Comparison of ENCODE assay signal across 21 mouse cellular contexts in genomic region chr4:72901566-72901965, GRCm38 (mm10). TPM values are rescaled to one million over a fixed set of nuclear protein-coding genes. Genes with fewer than 3 reads are reported as not detected.
"Had no signal": no experiment of that assay in that cellular context is flagged by ENCODE, and none has a peak within 500 bp of the region (broad histone marks: within the 10 kb centered on the region; RNA-seq: fewer than 3 reads in every experiment).

No protein-coding gene starts in this region.

- H3K4me2 ChIP-seq: kidney, embryonic 15.5 days; limb, embryonic 15.5 days; liver, embryonic 13.5 days; lung, embryonic 15.5 days; midbrain, embryonic 11.5 days had no signal

- H3K4me3 ChIP-seq: kidney, embryonic 15.5 days; limb, embryonic 15.5 days; liver, embryonic 13.5 days; lung, embryonic 15.5 days; megakaryocyte, embryonic 14.5 days had no signal

- ATAC-seq: liver, postnatal 0 days; midbrain, embryonic 16.5 days had no signal

- H3K9me3 ChIP-seq: kidney, embryonic 15.5 days; limb, embryonic 15.5 days; liver, embryonic 13.5 days; lung, embryonic 15.5 days had no signal

- H3K27ac ChIP-seq: kidney, embryonic 15.5 days; limb, embryonic 15.5 days; liver, embryonic 13.5 days; lung, embryonic 15.5 days; macrophage had no signal

- H3K4me1 ChIP-seq: kidney, embryonic 15.5 days; limb, embryonic 15.5 days; liver, embryonic 13.5 days; lung, embryonic 15.5 days; megakaryocyte, embryonic 14.5 days had no signal

- H3K27me3 ChIP-seq: kidney, embryonic 15.5 days; limb, embryonic 15.5 days; liver, embryonic 13.5 days; lung, embryonic 15.5 days; megakaryocyte, embryonic 14.5 days had no signal

- H3K36me3 ChIP-seq: kidney, embryonic 15.5 days; limb, embryonic 15.5 days; liver, embryonic 13.5 days; lung, embryonic 15.5 days had no signal

- H3K9ac ChIP-seq: kidney, embryonic 15.5 days; limb, embryonic 15.5 days; liver, embryonic 13.5 days; liver, postnatal 0 days; lung, embryonic 15.5 days had no signal

- DNase-seq: kidney, postnatal 14 days; liver, embryonic 13.5 days; liver, postnatal 0 days; lung, postnatal 14 days; right cerebral cortex, postnatal 25 days; thymus, postnatal 36 days had no signal

RNA-seq across cellular contexts. Expression of gene Aldoart1, which starts 49.1 kb away (rescaled TPM):
- total RNA-seq: layer of hippocampus, adult 8-10 months; layer of hippocampus, postnatal 14 days; left cerebral cortex, adult 18-20 months; left cerebral cortex, postnatal 14 days had no signal
- polyA plus RNA-seq: limb, embryonic 11.5 days; limb, embryonic 15.5 days; liver, embryonic 13.5 days; liver, postnatal 0 days; lung, embryonic 15.5 days; macrophage; midbrain, embryonic 11.5 days; neural tube, embryonic 14.5 days; small intestine, adult 2 months; thymus, postnatal 0 days had no signal
